Mouse (Mus musculus) embryonic fibroblast, embryonic 13.5 days (primary cell): Measurements from ENCODE around the gene Pros1.

Source experiments
- CTCF ChIP-seq: IDR thresholded peaks from 2 replicates; pipeline ENCODE4 v1.5.1; 2011; ENCODE audit warnings: mild to moderate bottlenecking, control low read depth, low read length, moderate library complexity, borderline replicate concordance; ENCODE audit not compliant: insufficient read depth
- POLR2A ChIP-seq: IDR thresholded peaks from 2 replicates; pipeline ENCODE4 v1.6.1; 2011; ENCODE audit warnings: low read depth, mild to moderate bottlenecking, control low read depth, low read length, moderate library complexity

DNA sequence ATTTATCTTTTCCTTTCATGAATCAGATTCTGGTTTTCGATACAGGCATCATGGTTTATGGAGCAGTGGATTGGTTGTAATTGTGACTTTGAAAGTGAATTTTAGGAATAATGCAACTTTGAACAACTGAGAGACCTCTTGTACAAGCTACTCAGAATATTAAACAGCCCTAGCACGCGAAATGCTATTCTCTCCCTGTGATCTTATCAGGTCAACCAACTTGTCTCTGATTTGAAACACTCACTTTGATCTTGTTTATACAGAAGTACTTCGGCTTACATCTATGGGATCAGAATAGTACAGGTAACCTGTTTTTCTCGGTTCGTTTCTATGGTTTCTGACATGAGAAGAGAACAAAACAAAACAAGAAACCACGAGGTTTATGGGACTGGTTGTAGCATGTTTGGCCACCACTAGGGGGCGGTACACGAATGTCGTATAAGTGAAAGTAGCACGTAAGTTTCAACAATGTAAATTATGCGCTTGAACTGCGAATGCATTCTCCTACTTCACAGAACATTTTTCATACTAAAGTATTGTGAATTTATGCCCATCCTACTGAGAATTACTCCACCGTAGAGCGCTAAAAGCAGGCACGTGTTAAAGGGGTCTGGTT lies 86.4 kb downstream of the Pros1 start:
- TF ChIP-seq CTCF (no peak; the same call in 1 of the 2 replicates), POLR2A (no peak)
